Mouse (Mus musculus): ENCODE results near the gene Ube3b. TPM values are rescaled to one million over a fixed set of nuclear protein-coding genes. Genes with fewer than 3 reads are reported as not detected.

The Ube3b gene
- polyA plus RNA-seq, 1 experiment: 59.4 TPM

Other genes starting within 250 kb of the Ube3b start
- 15.1 and 18.5 TPM in 2 replicates for gene Acacb, start 234.1 kb upstream of the Ube3b start, polyA plus RNA-seq (2012; rRNA removed)
- 0.03 and 0.24 TPM in 2 replicates for gene Foxn4, start 106.8 kb upstream of the Ube3b start, polyA plus RNA-seq (2012; rRNA removed)
- gene Myo1h, start 91.4 kb upstream of the Ube3b start, polyA plus RNA-seq (2012; rRNA removed): 0.77 and 1.1 TPM in 2 replicates
- gene Kctd10, start 99 bp upstream of the Ube3b start, polyA plus RNA-seq (2012; rRNA removed): 68.4 and 85.6 TPM in 2 replicates
- 19.0 and 22.0 TPM in 2 replicates for gene Mmab, start 63.5 kb downstream of the Ube3b start, polyA plus RNA-seq (2012; rRNA removed)
- 37.0 and 49.8 TPM in 2 replicates for gene Mvk, start 63.7 kb downstream of the Ube3b start, polyA plus RNA-seq (2012; rRNA removed)
- gene Fam222a, start 187.4 kb downstream of the Ube3b start, polyA plus RNA-seq (2012; rRNA removed): 2.1 TPM in 2 replicates

Data from gonadal fat pad, adult 2 months (tissue).